Mouse (Mus musculus) thymus, adult 2 months (tissue): ENCODE measurements around the gene Tmem132b. TPM values are rescaled to one million over a fixed set of nuclear protein-coding genes. Genes with fewer than 3 reads are reported as not detected.

Experiments
- DNase-seq: peaks from one replicate; pipeline ENCODE4 v3.0.0; 2021
- H3K27ac ChIP-seq: fragments of 200-500 bp; 2 replicates; pipeline ENCODE4 v1.5.1; 2012; ENCODE audit warnings: low read length, control low read depth; ENCODE audit not compliant: control insufficient read depth, insufficient read depth
- H3K27me3 ChIP-seq: fragments of 200-500 bp; 2 replicates; pipeline ENCODE4 v1.6.1; 2012; ENCODE audit warnings: mild to moderate bottlenecking, low read length, moderate library complexity, mixed read lengths; ENCODE audit not compliant: control insufficient read depth, insufficient read depth
- H3K36me3 ChIP-seq: fragments of 200-500 bp; 2 replicates; pipeline ENCODE4 v1.6.1; 2012; ENCODE audit warnings: mild to moderate bottlenecking, low read length, moderate library complexity; ENCODE audit not compliant: control insufficient read depth, insufficient read depth
- H3K4me1 ChIP-seq: fragments of 200-500 bp; replicated peaks from 2 replicates; pipeline ENCODE4 v1.6.1; 2012; ENCODE audit warnings: low read length; ENCODE audit not compliant: control insufficient read depth, insufficient read depth
- H3K4me3 ChIP-seq: fragments of 200-500 bp; 2 replicates; pipeline ENCODE4 v1.5.1; 2012; ENCODE audit warnings: mild to moderate bottlenecking, low read length, control low read depth, moderate library complexity; ENCODE audit not compliant: control insufficient read depth, insufficient read depth
- CTCF ChIP-seq: fragments of 200-500 bp; IDR thresholded peaks from 2 replicates; pipeline ENCODE4 v1.5.1; 2012; ENCODE audit warnings: mild to moderate bottlenecking, control low read depth, low read length, moderate library complexity, borderline replicate concordance; ENCODE audit not compliant: control insufficient read depth, poor library complexity, insufficient read depth; ENCODE audit errors: extremely low read depth
- POLR2A ChIP-seq: fragments of 200-500 bp; IDR thresholded peaks from 2 replicates; pipeline ENCODE4 v1.6.1; 2012; ENCODE audit warnings: mild to moderate bottlenecking, low read length, control low read depth, moderate library complexity; ENCODE audit not compliant: control insufficient read depth, poor library complexity, insufficient read depth; ENCODE audit errors: extremely low read depth
- whole genome bisulfite sequencing: fragments of 180-500 bp; shearing (Covaris S2); methylation state at CpG from one replicate; pipeline ENCODE4 v1.1.7; 2018; 5-methylcytosine and 5-hydroxymethylcytosine counted together
- polyA plus RNA-seq: library from polyadenylated mRNA; depleted of rRNA; stranded (reverse); fragments of >200 nt; gene quantifications from 2 replicates; pipeline ENCODE4 v1.2.3, GENCODE M21; 2012

Gene Tmem132b
- polyA plus RNA-seq, 1 experiment: 0.15 TPM

DNA sequence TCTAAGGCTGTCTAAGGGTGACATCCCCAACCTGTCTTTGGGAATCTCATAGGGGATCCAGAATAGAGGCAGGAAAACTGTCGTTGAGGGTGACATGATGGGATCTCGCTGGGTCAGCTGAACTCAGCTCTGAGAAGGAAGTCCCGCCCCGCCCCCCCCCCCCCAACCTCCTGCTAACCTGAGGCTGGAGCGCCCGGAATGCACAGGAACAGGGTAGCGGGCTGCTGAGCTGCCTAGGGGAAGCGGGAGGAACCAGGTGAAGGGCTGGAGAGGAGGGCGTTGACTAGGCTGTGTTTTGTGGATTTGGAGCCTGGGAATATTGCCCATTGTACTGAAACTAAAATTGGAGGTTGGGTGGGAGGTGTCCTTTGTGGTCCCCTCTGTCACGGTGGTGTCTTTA lies 23.6 kb upstream of the Tmem132b start:
- no peak for DNase-seq
- Histone ChIP-seq H3K36me3 (peaks cover 5% of the 10 kb centered on the region; the same call in 1 of the 2 replicates), H3K4me3 (no peak overlapping the region), H3K27ac (no peak overlapping the region), H3K4me1 (no peaks in the 10 kb centered on the region), H3K27me3 (no peaks in the 10 kb centered on the region)
- TF ChIP-seq CTCF: no peak
- no peak for TF ChIP-seq POLR2A
- WGBS: 94% methylated on average over 10 of the region's 10 CpGs

- TF ChIP-seq POLR2A: no peak
- peak; percentile 92 for TF ChIP-seq CTCF
- 63% methylated on average over 5 of the region's 5 CpGs for WGBS
- no peak overlapping the region for H3K4me3 ChIP-seq
- H3K4me1 ChIP-seq: no peaks in the 10 kb centered on the region
- no peaks in the 10 kb centered on the region for H3K27me3 ChIP-seq
- no peaks in the 10 kb centered on the region for H3K36me3 ChIP-seq
- no peak overlapping the region for H3K27ac ChIP-seq
- DNase-seq: peak; percentile 69
Observed at GRCm38 (mm10) chr5:125509541-125509940, 22.0 kb upstream of the Tmem132b start.

DNA sequence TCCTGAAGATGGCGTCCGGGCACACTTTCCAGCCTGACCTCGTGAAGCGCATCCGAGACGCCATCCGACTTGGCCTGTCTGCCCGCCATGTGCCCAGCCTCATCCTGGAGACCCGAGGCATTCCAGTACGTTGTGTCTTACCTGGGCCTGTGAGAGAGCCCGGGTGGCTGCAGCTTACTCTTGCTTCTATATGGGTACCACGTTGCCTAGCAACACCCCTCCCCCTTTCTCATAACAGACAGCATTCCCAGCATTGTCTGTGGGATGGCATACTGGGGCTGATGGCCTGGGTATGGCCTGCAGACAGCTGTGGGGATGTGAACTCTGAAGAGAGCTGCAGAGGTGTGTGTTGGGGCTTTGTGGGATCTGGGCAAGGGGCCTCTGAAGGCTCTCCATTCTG lies 16.6 kb upstream of the Tmem132b start:
- Histone ChIP-seq H3K27ac (no peak overlapping the region), H3K27me3 (no peaks in the 10 kb centered on the region), H3K4me1 (no peaks in the 10 kb centered on the region), H3K36me3 (no peaks in the 10 kb centered on the region), H3K4me3 (no peak overlapping the region)
- TF ChIP-seq POLR2A (no peak), CTCF (no peak)
- DNase-seq: no peak
- WGBS: 95% methylated on average over 12 of the region's 12 CpGs

- H3K36me3 ChIP-seq: no peaks in the 10 kb centered on the region
- peaks cover 3% of the 10 kb centered on the region; the same call in 1 of the 2 replicates for H3K4me1 ChIP-seq
- no peak overlapping the region for H3K27ac ChIP-seq
- DNase-seq: peak; percentile 30
- no peak overlapping the region for H3K4me3 ChIP-seq
- 85% methylated on average over 5 of the region's 5 CpGs for WGBS
- no peak for TF ChIP-seq CTCF
- no peak for TF ChIP-seq POLR2A
- no peaks in the 10 kb centered on the region for H3K27me3 ChIP-seq
Observed at GRCm38 (mm10) chr5:125518640-125519039, 12.9 kb upstream of the Tmem132b start.

- no peak for TF ChIP-seq CTCF
- no peak for TF ChIP-seq POLR2A
- Histone ChIP-seq H3K36me3 (no peaks in the 10 kb centered on the region), H3K4me1 (peaks cover 3% of the 10 kb centered on the region; the same call in 1 of the 2 replicates), H3K4me3 (peak overlapping the region; percentile 20), H3K27me3 (no peaks in the 10 kb centered on the region), H3K27ac (no peak overlapping the region)
- no peak for DNase-seq
- WGBS: 7% methylated on average over 15 of the region's 15 CpGs
Observed at GRCm38 (mm10) chr5:125520930-125521590, 10.5 kb upstream of the Tmem132b start.

DNA sequence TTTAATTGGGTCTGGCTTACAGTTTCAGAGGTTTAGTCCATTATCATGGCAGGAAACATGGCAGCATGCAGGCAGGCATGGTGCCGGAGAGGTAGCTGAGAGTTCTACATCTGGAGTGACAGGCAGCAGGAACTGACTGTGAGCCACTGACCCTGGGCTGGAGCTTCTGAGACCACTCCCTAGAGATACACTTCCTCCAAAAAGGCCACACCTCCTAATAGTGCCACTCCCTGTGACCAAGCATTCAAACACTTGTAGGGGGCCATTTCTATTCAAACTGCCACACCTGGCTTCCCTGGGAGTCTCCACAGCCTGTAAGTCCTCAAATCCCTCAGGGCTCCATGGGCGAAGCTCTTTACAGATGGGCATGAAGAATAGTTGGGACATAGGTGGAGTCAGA lies 8.2 kb upstream of the Tmem132b start:
- TF ChIP-seq CTCF (no peak), POLR2A (no peak)
- no peak for DNase-seq
- 96% methylated on average over 2 of the region's 2 CpGs for WGBS
- Histone ChIP-seq H3K27me3 (no peaks in the 10 kb centered on the region), H3K4me1 (peaks cover 3% of the 10 kb centered on the region; the same call in 1 of the 2 replicates), H3K4me3 (no peak overlapping the region), H3K27ac (no peak overlapping the region), H3K36me3 (no peaks in the 10 kb centered on the region)

GRCm38 (mm10) chr5:125525516-125525915 lies 6.1 kb upstream of the Tmem132b start:
- WGBS: 65% methylated on average over 5 of the region's 5 CpGs
- H3K27ac ChIP-seq: no peak overlapping the region
- H3K27me3 ChIP-seq: no peaks in the 10 kb centered on the region
- peaks cover 3% of the 10 kb centered on the region; the same call in 1 of the 2 replicates for H3K4me1 ChIP-seq
- H3K4me3 ChIP-seq: no peak overlapping the region
- DNase-seq: no peak
- no peak for TF ChIP-seq CTCF
- TF ChIP-seq POLR2A: no peak
- H3K36me3 ChIP-seq: no peaks in the 10 kb centered on the region
